Mouse (Mus musculus) G1E (cell line): ENCODE measurements around the gene Gm6583.

Experiments
- CTCF ChIP-seq: IDR thresholded peaks from 2 replicates; pipeline ENCODE4 v1.5.1; 2012; ENCODE audit warnings: low read depth, low read length, inconsistent platforms, mixed read lengths
- GATA1 ChIP-seq: IDR thresholded peaks from 2 replicates; pipeline ENCODE4 v1.6.1; 2012; ENCODE audit warnings: borderline replicate concordance, low read length, inconsistent platforms, mixed read lengths
- POLR2AphosphoS5 ChIP-seq: IDR thresholded peaks from 2 replicates; pipeline ENCODE4 v1.6.1; 2012; ENCODE audit warnings: low read depth, low read length, inconsistent platforms; ENCODE audit not compliant: insufficient replicate concordance
- TAL1 ChIP-seq: conservative IDR thresholded peaks from 2 replicates; pipeline ENCODE4 v1.6.1; 2012; ENCODE audit warnings: low read depth, low read length, inconsistent platforms, mixed read lengths

- TF ChIP-seq CTCF = no peak
- TF ChIP-seq POLR2AphosphoS5 = no peak
- no peak for TF ChIP-seq TAL1
- TF ChIP-seq GATA1 = no peak
Observed at GRCm38 (mm10) chr5:112339215-112339614, 16.6 kb downstream of the Gm6583 start.
